Mouse (Mus musculus) CH12.LX (cell line): ENCODE measurements around the gene Vti1a.

Source experiments
- CHD1 ChIP-seq: IDR thresholded peaks from 2 replicates; pipeline ENCODE4 v1.6.1; 2012; ENCODE audit warnings: low read depth, low read length, improper control_type of control experiment, inconsistent platforms
- RCOR1 ChIP-seq: conservative IDR thresholded peaks from 2 replicates; pipeline ENCODE4 v1.6.1; 2012; ENCODE audit warnings: low read depth, mild to moderate bottlenecking, inconsistent platforms, low read length, improper control_type of control experiment
- ZMIZ1 ChIP-seq: IDR thresholded peaks from 2 replicates; pipeline ENCODE4 v1.6.1; 2012; ENCODE audit warnings: low read depth, mild to moderate bottlenecking, inconsistent platforms, low read length, improper control_type of control experiment

DNA sequence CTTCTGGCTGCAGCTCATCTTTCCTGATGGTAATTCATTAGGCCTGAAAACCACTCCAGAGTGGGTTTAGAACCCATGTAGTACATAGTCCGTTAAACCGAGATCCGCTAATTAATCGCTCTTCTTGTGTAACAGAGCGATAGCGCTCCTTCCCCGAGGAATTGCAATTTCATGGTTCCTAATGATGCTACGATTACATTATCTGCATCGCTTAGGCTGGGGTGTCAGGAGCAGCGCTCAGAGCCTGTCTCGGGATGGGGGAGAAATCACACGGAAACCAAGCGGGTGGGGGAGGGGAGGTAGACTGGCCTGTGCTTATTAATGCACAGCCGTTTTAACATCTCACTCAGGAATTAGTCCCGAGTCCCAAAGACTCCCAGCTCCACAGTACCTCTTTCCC, 319.4 kb downstream of the Vti1a start:
- TF ChIP-seq ZMIZ1 (no peak), CHD1 (no peak), RCOR1 (no peak)
